Mouse (Mus musculus): ENCODE data around the gene Shisa7. TPM values are rescaled to one million over a fixed set of nuclear protein-coding genes. Genes with fewer than 3 reads are reported as not detected.
A peak's percentile ranks its signal among the peaks of the same experiment; 100 is the strongest.
"Not testable (repeated sequence)": the region's sequence is repeated elsewhere in the genome, so short reads cannot be mapped to it uniquely, and the experiment has no call there.

The Shisa7 gene
- total RNA-seq, 2 experiments from 2014 or later = not detected

- ATAC-seq (ENCODE audit: poor library complexity, severe bottlenecking) = no peak
These were observed 48.6 kb downstream of the Shisa7 start for GRCm38 (mm10) chr7:4795767-4796433.

DNA sequence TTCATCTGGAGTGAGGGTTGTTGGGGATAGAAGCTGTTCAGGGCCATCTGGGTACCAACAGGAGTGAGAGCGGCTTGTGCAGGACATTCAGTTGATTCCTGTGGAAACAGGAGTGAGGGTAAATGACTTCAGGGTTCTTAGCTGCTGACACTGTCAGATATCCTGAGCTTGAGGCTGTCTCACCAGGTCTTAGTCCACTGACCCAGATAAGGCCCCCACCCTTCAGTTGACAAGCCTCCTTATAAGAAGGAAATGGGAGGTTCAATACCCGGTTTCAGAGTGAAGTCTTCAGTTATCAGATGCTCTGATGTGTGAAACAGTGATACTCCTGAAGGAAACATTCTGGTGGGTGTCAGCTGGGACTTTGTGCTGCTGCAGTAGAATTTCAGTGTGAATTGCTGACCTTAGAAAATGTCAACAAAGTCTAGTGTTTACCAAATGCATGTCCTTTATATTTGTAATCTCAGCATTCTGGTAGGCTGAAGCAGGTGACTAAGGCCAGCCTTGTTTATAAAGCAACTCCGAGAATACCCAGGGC, 49.8 kb downstream of the Shisa7 start:
- no peak for ATAC-seq (ENCODE audit: poor library complexity, severe bottlenecking)

- no peak for ATAC-seq (ENCODE audit: poor library complexity, severe bottlenecking)
These were observed 50.8 kb downstream of the Shisa7 start for GRCm38 (mm10) chr7:4793674-4794073.

DNA sequence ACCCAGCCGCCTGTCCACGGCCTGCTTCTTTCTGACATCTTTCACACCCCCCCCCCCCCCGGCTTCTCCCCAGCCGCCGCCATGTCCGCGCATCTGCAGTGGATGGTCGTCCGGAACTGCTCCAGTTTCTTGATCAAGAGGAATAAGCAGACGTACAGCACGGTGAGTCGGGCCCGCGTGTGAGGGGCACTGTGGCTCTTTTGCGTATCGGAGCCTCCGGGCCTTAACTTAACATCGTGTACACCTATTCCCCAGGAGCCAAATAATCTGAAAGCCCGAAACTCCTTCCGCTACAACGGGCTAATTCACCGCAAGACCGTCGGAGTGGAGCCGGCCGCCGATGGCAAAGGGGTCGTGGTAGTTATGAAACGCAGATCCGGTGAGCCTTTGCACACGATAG, 51.2 kb downstream of the Shisa7 start:
- not testable (repeated sequence) for ATAC-seq (ENCODE audit: poor library complexity, severe bottlenecking)

- ATAC-seq (ENCODE audit: poor library complexity, severe bottlenecking) = peak; percentile 89
These were observed 52.0 kb downstream of the Shisa7 start, which contains the start of gene Rpl28 for GRCm38 (mm10) chr7:4792278-4793212. Rpl28 (plus strand) TSS chr7:4792874.

DNA sequence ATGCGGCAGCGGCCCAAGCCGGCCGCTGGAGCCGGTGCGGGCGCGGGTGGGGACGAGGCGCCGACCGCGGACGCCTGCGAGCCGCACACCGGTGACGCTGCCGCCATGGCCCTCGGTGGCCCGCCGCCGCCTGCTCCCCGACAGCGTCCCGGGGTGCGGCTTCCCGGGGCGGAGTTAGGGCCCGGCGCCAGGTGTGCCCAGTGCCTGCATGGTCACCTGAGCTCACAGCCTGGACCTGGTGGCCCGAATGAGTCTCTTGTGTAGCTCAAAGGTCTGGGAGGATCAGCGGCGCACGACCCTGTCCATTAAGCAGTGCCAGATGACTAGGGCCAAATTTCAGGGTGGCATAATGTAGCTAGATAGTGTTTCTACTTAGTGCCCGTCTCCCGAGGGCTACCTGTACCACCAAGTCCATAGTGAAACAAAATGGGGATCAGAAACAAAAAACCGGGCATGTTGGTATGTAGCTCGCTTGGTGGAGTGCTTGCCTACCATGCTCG, 55.0 kb downstream of the Shisa7 start, which contains the start of gene Tmem238:
Gene Tmem238 (minus strand): TSS at position 221 of the 500 bp plus-strand sequence.
- ATAC-seq (ENCODE audit: poor library complexity, severe bottlenecking) = peak; percentile 19

DNA sequence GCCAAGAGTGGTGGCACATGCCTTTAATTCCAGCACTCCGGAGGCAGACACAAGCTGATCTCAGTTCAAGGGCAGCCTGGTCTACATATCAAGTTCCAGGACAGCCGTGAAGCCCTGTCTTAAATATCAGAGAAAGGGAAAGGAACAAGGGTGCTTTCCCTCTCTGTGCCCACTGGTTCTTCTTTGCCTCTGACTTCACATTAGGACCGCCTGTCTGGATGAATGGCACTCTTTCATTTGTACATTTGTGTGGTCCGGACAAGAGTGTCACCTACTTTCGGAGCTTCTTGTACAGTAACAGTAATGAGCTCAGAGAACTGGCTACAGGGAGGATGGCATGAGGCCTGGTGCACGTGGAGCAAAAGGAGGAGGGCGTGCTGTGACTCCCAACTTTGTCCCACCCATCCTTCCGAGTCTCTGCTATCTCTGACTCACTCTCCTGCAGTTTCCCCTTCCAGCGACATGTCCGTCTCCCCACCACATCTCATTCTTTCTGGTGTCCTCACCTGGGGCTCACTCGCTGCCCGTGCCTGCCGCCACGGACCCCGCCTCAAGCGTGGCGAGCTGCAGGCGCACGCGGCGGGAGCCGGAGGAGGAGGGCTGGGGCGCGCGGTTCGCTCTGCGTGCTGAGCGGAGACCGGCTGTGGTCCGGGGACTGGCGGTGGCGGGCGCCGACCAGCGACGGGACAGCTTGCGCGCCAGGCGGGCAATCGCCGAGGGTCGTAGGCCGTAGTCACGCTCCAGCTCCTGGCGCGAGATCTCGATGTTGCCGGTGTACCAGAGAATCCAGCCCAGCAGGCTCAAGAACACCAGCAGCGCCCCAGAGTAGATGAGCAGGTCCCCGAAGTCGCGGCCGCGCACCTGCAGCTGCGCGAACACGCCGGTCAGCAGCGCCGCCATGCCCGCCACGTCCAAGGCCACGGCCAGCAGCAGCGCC, 55.7 kb downstream of the Shisa7 start:
- peak; percentile 17 for ATAC-seq (ENCODE audit: poor library complexity, severe bottlenecking)

- ATAC-seq (ENCODE audit: poor library complexity, severe bottlenecking) = 0 out of 2 replicates have a peak, but pooled peaks have one; percentile 8
These were observed 60.7 kb downstream of the Shisa7 start for GRCm38 (mm10) chr7:4783667-4784268.

DNA sequence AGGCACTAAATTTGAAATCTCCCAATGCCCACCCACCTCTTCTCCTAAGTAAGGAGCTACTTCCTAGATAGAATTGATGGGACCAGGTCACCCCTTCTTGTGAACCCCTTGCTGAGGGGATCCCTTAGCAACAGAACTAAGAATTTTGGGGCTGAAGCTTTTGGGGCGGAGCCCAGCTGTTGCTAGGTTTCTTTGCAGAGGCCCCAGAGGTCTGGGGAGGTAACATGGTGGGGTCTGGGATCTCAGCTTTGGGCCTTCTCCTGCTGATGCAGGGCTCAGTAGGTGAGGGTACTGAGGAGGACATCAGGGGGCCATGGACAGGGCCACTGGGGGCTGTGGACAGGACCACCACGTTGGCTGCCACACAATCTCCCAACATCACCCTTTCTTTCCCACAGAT, 61.7 kb downstream of the Shisa7 start, which contains the start of the genes Il11 and Tmem190:
Gene Il11 (minus strand): TSS at position 101 of the 400 bp plus-strand sequence.
Gene Tmem190 (plus strand): TSS at position 179 of the 400 bp plus-strand sequence.
- no peak for ATAC-seq (ENCODE audit: poor library complexity, severe bottlenecking)

DNA sequence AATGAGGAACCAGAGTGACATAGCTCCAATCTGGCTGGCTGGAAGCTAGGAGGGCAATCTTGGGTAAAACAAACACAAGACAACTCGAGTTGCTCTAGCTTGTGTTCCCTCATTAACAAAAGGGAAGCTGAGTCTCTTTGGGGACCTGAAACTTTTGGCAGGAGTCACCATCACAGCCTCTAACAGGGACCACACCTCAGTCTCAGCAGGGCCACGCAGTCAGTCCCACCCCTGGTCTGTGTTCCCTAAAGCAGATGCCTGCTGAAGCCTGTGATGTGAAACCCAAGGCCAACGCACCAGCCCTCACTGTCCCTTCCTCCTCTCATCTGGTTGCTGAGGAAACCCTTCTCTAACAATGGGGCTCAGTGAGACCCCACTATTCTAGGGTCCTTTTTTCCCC, 62.4 kb downstream of the Shisa7 start:
- peak; percentile 83 for ATAC-seq (ENCODE audit: poor library complexity, severe bottlenecking)

GRCm38 (mm10) chr7:4779921-4780320, 64.6 kb downstream of the Shisa7 start:
- no peak for ATAC-seq (ENCODE audit: poor library complexity, severe bottlenecking)

DNA sequence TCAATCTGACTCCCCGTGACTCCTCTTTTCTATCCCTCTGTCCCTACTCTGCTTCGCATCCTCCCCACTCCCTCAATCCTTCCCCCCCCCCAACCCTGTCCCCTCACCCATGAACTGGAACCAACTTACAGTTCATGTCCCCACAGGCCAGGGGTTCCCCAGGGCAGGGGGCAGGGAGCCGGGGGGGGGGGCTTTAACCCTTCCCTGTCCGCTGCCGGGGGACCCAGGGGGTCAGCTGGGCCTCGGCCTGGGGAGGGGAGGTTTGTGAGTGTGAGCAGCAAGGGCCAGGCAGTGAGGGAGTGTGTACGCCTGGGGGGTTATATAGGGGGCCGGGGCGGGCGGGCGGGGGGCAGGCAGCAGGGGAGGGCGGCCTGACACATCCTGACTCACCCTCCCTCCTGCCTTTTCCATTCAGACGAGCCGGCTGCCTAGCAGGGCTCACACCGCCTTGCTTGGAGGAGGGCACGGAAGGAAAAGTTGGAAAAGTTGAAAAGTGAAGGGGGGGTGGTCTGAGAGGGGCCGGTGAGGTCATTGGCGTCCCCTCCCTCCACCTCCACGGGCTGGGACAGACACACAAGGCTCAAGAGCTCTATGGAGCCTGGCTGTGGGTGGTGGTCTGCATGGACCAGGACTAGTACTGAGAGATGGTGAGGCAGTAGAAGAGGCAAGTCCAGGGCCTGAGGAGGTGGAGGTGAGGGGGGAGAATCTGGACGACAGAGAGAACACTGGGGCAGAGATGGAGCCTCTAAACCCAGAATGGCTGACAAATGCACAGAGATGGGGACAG, 66.5 kb downstream of the Shisa7 start:
- no peak for ATAC-seq (ENCODE audit: poor library complexity, severe bottlenecking)

DNA sequence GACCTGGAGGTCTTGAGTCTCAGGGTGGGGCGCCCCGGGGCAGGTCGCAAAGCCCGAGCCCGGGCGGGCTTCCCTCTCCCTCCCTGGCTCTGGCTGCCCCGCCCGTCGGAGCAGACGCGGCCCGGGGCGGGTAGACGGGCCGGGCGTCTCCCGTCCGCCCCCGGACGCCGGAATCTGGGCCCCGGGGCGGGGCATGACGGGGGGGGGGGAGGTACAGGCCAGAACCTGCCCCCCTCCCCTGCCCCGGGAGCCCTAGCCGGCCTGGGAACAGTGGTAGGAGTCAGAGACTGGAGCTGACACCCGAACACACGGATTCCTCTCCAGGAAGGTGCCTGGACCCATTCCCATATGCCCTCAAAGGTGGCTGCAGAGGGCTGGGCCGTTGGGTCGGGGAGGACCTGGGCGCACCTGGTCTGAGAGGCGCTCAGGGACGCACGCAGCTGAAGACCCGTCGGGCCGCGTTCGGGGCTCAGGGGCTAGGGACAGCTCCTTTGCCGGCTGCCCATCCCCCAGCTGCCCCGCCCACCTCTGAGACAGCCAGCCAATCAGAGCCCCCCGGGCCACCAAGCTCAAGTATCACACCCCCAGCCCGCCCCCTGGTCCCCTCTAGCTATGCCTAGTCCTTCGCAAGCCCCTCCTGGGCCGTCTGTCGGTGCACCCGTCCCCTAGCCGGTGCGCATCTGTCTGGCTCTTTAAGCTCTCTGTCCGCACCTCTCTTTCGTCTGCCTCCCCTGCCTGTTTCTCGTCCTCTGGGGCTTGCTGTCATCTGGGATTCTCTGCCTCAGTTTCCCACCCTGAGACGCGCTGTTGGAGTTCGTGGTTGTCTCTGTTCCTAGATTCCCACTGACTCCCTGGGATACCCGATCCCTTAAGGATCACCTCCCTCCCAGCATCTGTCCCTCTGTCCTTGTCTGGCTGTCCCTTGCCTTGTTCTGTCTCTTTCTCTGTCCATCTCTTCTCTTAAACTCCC, 67.3 kb downstream of the Shisa7 start:
- no peak for ATAC-seq (ENCODE audit: poor library complexity, severe bottlenecking)

DNA sequence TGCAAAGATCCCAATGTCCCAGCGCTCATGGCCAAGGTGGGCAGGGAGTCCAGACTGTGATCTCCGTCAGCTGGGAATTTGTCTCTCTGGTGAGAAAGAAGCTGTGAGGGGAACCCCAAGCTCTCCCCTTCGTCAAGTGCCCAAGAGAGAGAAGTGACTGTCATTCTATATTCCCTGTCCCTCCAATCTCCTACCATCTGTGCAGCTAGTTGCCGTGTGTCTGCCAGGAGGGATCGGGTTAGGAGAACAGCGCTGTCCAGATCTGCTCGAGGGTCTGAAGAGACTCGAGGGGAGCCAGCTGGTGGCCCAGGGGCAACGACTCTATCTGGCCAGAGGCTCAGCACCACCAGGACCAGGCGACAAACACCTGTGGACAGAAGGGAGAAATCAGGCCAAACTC, 68.4 kb downstream of the Shisa7 start:
- no peak for ATAC-seq (ENCODE audit: poor library complexity, severe bottlenecking)
